Mouse (Mus musculus) intestine, postnatal 0 days (tissue): ENCODE data around the gene Pigc. TPM values are rescaled to one million over a fixed set of nuclear protein-coding genes. Genes with fewer than 3 reads are reported as not detected.

Experiments
- ATAC-seq: fragments of 200-750 bp; cut with Nextera tagmentation; 2 replicates; pipeline ENCODE4 v1.8.0; 2017; ENCODE audit warnings: mild to moderate bottlenecking, moderate TSS enrichment, moderate library complexity
- H3K27ac ChIP-seq: fragments of 300-500 bp; sonication (generic); 2 replicates; pipeline ENCODE4 v1.5.1; 2014; ENCODE audit warnings: mild to moderate bottlenecking, low read depth, low read length, moderate library complexity
- H3K27me3 ChIP-seq: fragments of 300-500 bp; sonication (generic); replicated peaks from 2 replicates; pipeline ENCODE4 v1.6.1; 2014; ENCODE audit warnings: low read length, mixed read lengths; ENCODE audit not compliant: control insufficient read depth, insufficient read depth
- H3K36me3 ChIP-seq: fragments of 300-500 bp; sonication (generic); 2 replicates; pipeline ENCODE4 v1.6.1; 2014; ENCODE audit warnings: mild to moderate bottlenecking, moderate library complexity; ENCODE audit not compliant: control insufficient read depth, insufficient read depth
- H3K4me1 ChIP-seq: fragments of 300-500 bp; sonication (generic); replicated peaks from 2 replicates; pipeline ENCODE4 v1.6.1; 2014; ENCODE audit warnings: antibody characterized with exemption, low read length, mixed read lengths; ENCODE audit not compliant: control insufficient read depth, insufficient read depth
- H3K4me2 ChIP-seq: fragments of 300-500 bp; sonication (generic); replicated peaks from 2 replicates; pipeline ENCODE4 v1.6.1; 2014; ENCODE audit warnings: low read depth, mild to moderate bottlenecking, moderate library complexity
- H3K4me3 ChIP-seq: fragments of 300-500 bp; sonication (generic); 2 replicates; pipeline ENCODE4 v1.5.1; 2014; ENCODE audit warnings: low read depth, low read length
- H3K9ac ChIP-seq: fragments of 300-500 bp; sonication (generic); 2 replicates; pipeline ENCODE4 v1.6.1; 2014; ENCODE audit warnings: mild to moderate bottlenecking, low read depth, low read length
- H3K9me3 ChIP-seq: fragments of 300-500 bp; sonication (generic); 2 replicates; pipeline ENCODE4 v1.6.1; 2016; ENCODE audit warnings: mixed run types; ENCODE audit not compliant: control insufficient read depth
- CTCF ChIP-seq: sonication (generic); IDR thresholded peaks from 2 replicates; pipeline ENCODE4 v1.5.1; 2016; ENCODE audit warnings: low read depth, mild to moderate bottlenecking, control low read depth, antibody characterized with exemption, moderate library complexity
- WGBS: fragments of 180-500 bp; shearing (Covaris S2); extraction: QIAGEN DNeasy Blood & Tissue Kit; methylation state at CpG from one replicate; pipeline ENCODE4 v1.1.7; 2014; 5-methylcytosine and 5-hydroxymethylcytosine counted together
- polyA plus RNA-seq: library from polyadenylated mRNA; unstranded; fragments of >200 nt; fragmentation: Nextera tagmentation; extraction: Ambion mirVana; gene quantifications from 2 replicates; pipeline ENCODE4 v1.2.1, GENCODE M21; 2015

The Pigc gene
- polyA plus RNA-seq, 1 experiment from 2014 or later: 35.0 TPM

GRCm38 (mm10) chr1:162013561-162013960 lies 44.6 kb downstream of the Pigc start:
- no peak overlapping the region for H3K9ac ChIP-seq
- 45% methylated on average over 4 of the region's 4 CpGs for WGBS
- H3K4me3 ChIP-seq: no peak overlapping the region
- ATAC-seq: no peak
- no peak for TF ChIP-seq CTCF
- no peaks in the 10 kb centered on the region for H3K9me3 ChIP-seq
- H3K36me3 ChIP-seq: no peaks in the 10 kb centered on the region
- no peak overlapping the region for H3K27ac ChIP-seq
- H3K4me2 ChIP-seq: no peak overlapping the region
- no peaks in the 10 kb centered on the region for H3K27me3 ChIP-seq
- H3K4me1 ChIP-seq: no peaks in the 10 kb centered on the region

- Histone ChIP-seq H3K27ac (no peak overlapping the region), H3K27me3 (no peaks in the 10 kb centered on the region), H3K4me2 (no peak overlapping the region), H3K9ac (no peak overlapping the region), H3K4me3 (no peak overlapping the region), H3K36me3 (no peaks in the 10 kb centered on the region), H3K4me1 (no peaks in the 10 kb centered on the region), H3K9me3 (no peaks in the 10 kb centered on the region)
- no peak for ATAC-seq
- no peak for TF ChIP-seq CTCF
- WGBS: 54% methylated on average over 8 of the region's 8 CpGs
Measured at GRCm38 (mm10) chr1:162015247-162015862, 46.4 kb downstream of the Pigc start.

- 26% methylated on average over 7 of the region's 7 CpGs for WGBS
- Histone ChIP-seq H3K9me3 (no peaks in the 10 kb centered on the region), H3K27ac (no peak overlapping the region), H3K9ac (no peak overlapping the region), H3K4me2 (no peak overlapping the region), H3K4me1 (no peaks in the 10 kb centered on the region), H3K27me3 (no peaks in the 10 kb centered on the region), H3K36me3 (no peaks in the 10 kb centered on the region), H3K4me3 (no peak overlapping the region)
- ATAC-seq: no peak
- TF ChIP-seq CTCF: no peak
Measured at GRCm38 (mm10) chr1:162016982-162017381, 48.0 kb downstream of the Pigc start.

GRCm38 (mm10) chr1:162017975-162018600 lies 49.1 kb downstream of the Pigc start:
- Histone ChIP-seq H3K36me3 (no peaks in the 10 kb centered on the region), H3K4me3 (no peak overlapping the region), H3K4me1 (no peaks in the 10 kb centered on the region), H3K9me3 (no peaks in the 10 kb centered on the region), H3K27ac (no peak overlapping the region; the same call in 1 of the 2 replicates), H3K27me3 (no peaks in the 10 kb centered on the region), H3K4me2 (0 out of 2 replicates have a peak overlapping the region, but pooled peaks have one; percentile 6), H3K9ac (no peak overlapping the region)
- ATAC-seq: no peak
- 55% methylated on average over 13 of the region's 13 CpGs for WGBS
- TF ChIP-seq CTCF: no peak

- Histone ChIP-seq H3K36me3 (no peaks in the 10 kb centered on the region), H3K9me3 (no peaks in the 10 kb centered on the region), H3K4me3 (no peak overlapping the region), H3K9ac (no peak overlapping the region), H3K4me1 (no peaks in the 10 kb centered on the region), H3K27ac (no peak overlapping the region), H3K4me2 (0 out of 2 replicates have a peak overlapping the region, but pooled peaks have one; percentile 6), H3K27me3 (no peaks in the 10 kb centered on the region)
- no peak for ATAC-seq
- no peak for TF ChIP-seq CTCF
- 65% methylated on average over 6 of the region's 6 CpGs for WGBS
Measured at GRCm38 (mm10) chr1:162018601-162018977, 49.6 kb downstream of the Pigc start.

- TF ChIP-seq CTCF: no peak
- Histone ChIP-seq H3K27ac (no peak overlapping the region), H3K4me2 (no peak overlapping the region), H3K4me1 (no peaks in the 10 kb centered on the region), H3K36me3 (no peaks in the 10 kb centered on the region), H3K9me3 (no peaks in the 10 kb centered on the region), H3K4me3 (no peak overlapping the region), H3K9ac (no peak overlapping the region), H3K27me3 (no peaks in the 10 kb centered on the region)
- no peak for ATAC-seq
- 69% methylated on average over 7 of the region's 7 CpGs for WGBS
Measured at GRCm38 (mm10) chr1:162020303-162020731, 51.3 kb downstream of the Pigc start.
